Mouse (Mus musculus) spleen, adult 2 months (tissue): ENCODE data around the gene Osbpl2.

ENCODE experiments used
- CTCF ChIP-seq: fragments of 200-500 bp; IDR thresholded peaks from 2 replicates; pipeline ENCODE4 v1.5.1; 2011; ENCODE audit warnings: mild to moderate bottlenecking, inconsistent platforms; ENCODE audit not compliant: insufficient read depth, insufficient read length, insufficient replicate concordance; ENCODE audit errors: extremely low read depth
- POLR2A ChIP-seq: fragments of 200-500 bp; IDR thresholded peaks from 2 replicates; pipeline ENCODE4 v1.6.1; 2011; ENCODE audit warnings: low read depth, low read length, inconsistent platforms

- TF ChIP-seq CTCF = no peak
- no peak for TF ChIP-seq POLR2A
Measured at GRCm38 (mm10) chr2:180117485-180118194, 1.5 kb upstream of the Osbpl2 start.
